Mouse (Mus musculus): ENCODE results near the gene Tcfl5.

The Tcfl5 gene

GRCm38 (mm10) chr2:180598157-180598705, 44.3 kb downstream of the Tcfl5 start:
- DNase-seq (ENCODE audit: low read depth in 1 of 2, low spot score in 2 of 2): no peak

GRCm38 (mm10) chr2:180597490-180597889, 45.0 kb downstream of the Tcfl5 start, which contains the start of gene Col9a3:
Gene Col9a3, plus strand, starts transcription at chr2:180597790.
- no peak for DNase-seq (ENCODE audit: low read depth in 1 of 2, low spot score in 2 of 2)

GRCm38 (mm10) chr2:180589123-180589831, 53.2 kb downstream of the Tcfl5 start, which contains the start of gene Ogfr:
Gene Ogfr, plus strand, starts transcription at chr2:180589245.
- DNase-seq (ENCODE audit: low read depth in 1 of 2, low spot score in 2 of 2): peak; percentile 20 to 67

GRCm38 (mm10) chr2:180588736-180589122, 53.8 kb downstream of the Tcfl5 start:
- DNase-seq (ENCODE audit: low read depth in 1 of 2, low spot score in 2 of 2): no peak

GRCm38 (mm10) chr2:180583154-180583507, 59.4 kb downstream of the Tcfl5 start:
- no peak for DNase-seq (ENCODE audit: low read depth in 1 of 2, low spot score in 2 of 2)

GRCm38 (mm10) chr2:180582481-180583153, 59.9 kb downstream of the Tcfl5 start:
- DNase-seq (ENCODE audit: low read depth in 1 of 2, low spot score in 2 of 2): peak; percentile 91 to 98

GRCm38 (mm10) chr2:180581002-180581401, 61.5 kb downstream of the Tcfl5 start, which contains the start of gene Mrgbp:
Gene Mrgbp, plus strand, starts transcription at chr2:180581304.
- DNase-seq (ENCODE audit: low read depth in 1 of 2, low spot score in 2 of 2): no peak

GRCm38 (mm10) chr2:180578686-180579085, 63.8 kb downstream of the Tcfl5 start:
- peak in 1 of 2 experiments; percentile 51 for DNase-seq (ENCODE audit: low read depth in 1 of 2, low spot score in 2 of 2)

GRCm38 (mm10) chr2:180576482-180576881, 66.0 kb downstream of the Tcfl5 start:
- DNase-seq (ENCODE audit: low read depth in 1 of 2, low spot score in 2 of 2): no peak

Measured in monocyte, adult 2 months (primary cell).